Comparison of ENCODE assay signal across 18 mouse cellular contexts in the genomic region with DNA sequence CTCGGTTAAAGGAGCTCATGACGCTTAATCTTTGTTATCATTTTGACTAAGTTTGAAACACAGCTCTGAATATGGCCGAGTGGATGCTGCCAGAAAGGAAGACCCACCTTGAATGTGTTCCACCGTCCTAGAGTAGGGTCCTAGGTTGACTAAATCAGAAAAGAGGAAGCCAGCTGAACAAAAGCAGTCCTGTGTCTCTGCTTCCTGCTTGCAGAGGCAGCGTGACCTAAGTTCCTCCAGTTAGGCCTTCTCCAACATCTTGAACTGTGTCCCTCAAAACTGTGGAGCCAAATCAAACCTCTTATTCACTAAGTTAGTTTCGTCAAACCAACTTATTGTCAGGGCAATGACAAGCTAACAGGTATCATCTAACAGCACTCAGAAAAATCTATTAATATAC.
"Had no signal": no experiment of that assay in that cellular context is flagged by ENCODE, and none has a peak within 500 bp of the region (broad histone marks: within the 10 kb centered on the region; RNA-seq: fewer than 3 reads in every experiment).

No protein-coding gene starts in this region.

- DNase-seq: gastrocnemius, adult 2 months; gastrocnemius, postnatal 10 days; gastrocnemius, postnatal 25 days; heart, adult 11 months; heart, adult 2 months; heart, postnatal 14 days; heart, postnatal 4 days; kidney, adult 18-20 months; kidney, adult 8-10 months; kidney, postnatal 10 days; kidney, postnatal 25 days; kidney, postnatal 4 days; liver; liver, embryonic 13.5 days had no signal

- ATAC-seq: hindbrain, embryonic 16.5 days; inflammation-experienced regulatory T-cells, adult 6 months; intestine, embryonic 15.5 days; intestine, postnatal 0 days had no signal
